Mouse (Mus musculus) CD4-positive, CD25-positive, alpha-beta regulatory T cell, adult 9 weeks (primary cell): ENCODE measurements around the gene Lypla2. TPM values are rescaled to one million over a fixed set of nuclear protein-coding genes. Genes with fewer than 3 reads are reported as not detected.

Experiments used
- polyA plus RNA-seq: library from polyadenylated mRNA; unstranded; fragments of 100-300 nt; shearing (Covaris generic); gene quantifications from one replicate; pipeline ENCODE4 v1.2.1, GENCODE M21; 2017

Lypla2 gene
- 371 TPM for polyA plus RNA-seq

GRCm38 (mm10) chr4:135972556-135972906 lies at the start of gene Lypla2:
Gene Lypla2 (minus strand): TSS chr4:135972626.

GRCm38 (mm10) chr4:136021549-136022047 lies 49.2 kb upstream of the Lypla2 start, which contains the start of gene Eloa:
Gene Eloa (minus strand): TSS chr4:136021763.

GRCm38 (mm10) chr4:135986943-135987710 lies 14.7 kb upstream of the Lypla2 start, which contains the start of gene Pithd1:
Gene Pithd1 (minus strand): TSS chr4:135987264.

GRCm38 (mm10) chr4:135963457-135964193 lies 8.8 kb downstream of the Lypla2 start, which contains the start of gene Gale:
Gene Gale (plus strand): TSS chr4:135963727.

GRCm38 (mm10) chr4:135946278-135946658 lies 26.2 kb downstream of the Lypla2 start, which contains the start of gene Hmgcl:
Gene Hmgcl (plus strand): TSS chr4:135946448.

GRCm38 (mm10) chr4:135920304-135921241 lies 51.9 kb downstream of the Lypla2 start, which contains the start of gene Fuca1:
Gene Fuca1 (plus strand): TSS chr4:135920735.

Other genes with a start within 250 kb of the Lypla2 start
- not detected for gene Il22ra1, start 244.5 kb downstream of the Lypla2 start, polyA plus RNA-seq
- not detected for gene Myom3, start 212.9 kb downstream of the Lypla2 start, polyA plus RNA-seq
- 193 TPM for gene Srsf10, start 116.9 kb downstream of the Lypla2 start, polyA plus RNA-seq
- 206 TPM for gene Pnrc2, start 98.8 kb downstream of the Lypla2 start, polyA plus RNA-seq
- gene Cnr2, start 77.2 kb downstream of the Lypla2 start, polyA plus RNA-seq, result 19.3 TPM
- 127 TPM for gene Fuca1, start 51.9 kb downstream of the Lypla2 start, polyA plus RNA-seq
- gene Hmgcl, start 26.2 kb downstream of the Lypla2 start, polyA plus RNA-seq, result 92.6 TPM
- gene Gale, start 8.9 kb downstream of the Lypla2 start, polyA plus RNA-seq, result 26.8 TPM
- gene Pithd1, start 14.6 kb upstream of the Lypla2 start, polyA plus RNA-seq, result 7.5 TPM
- gene Eloa, start 49.1 kb upstream of the Lypla2 start, polyA plus RNA-seq, result 62.3 TPM
- gene Rpl11, start 80.8 kb upstream of the Lypla2 start, polyA plus RNA-seq, result 454 TPM
- gene Id3, start 170.9 kb upstream of the Lypla2 start, polyA plus RNA-seq, result 271 TPM
- 20.7 TPM for gene E2f2, start 199.8 kb upstream of the Lypla2 start, polyA plus RNA-seq
- 0.15 TPM for gene Asap3, start 233.7 kb upstream of the Lypla2 start, polyA plus RNA-seq